Mouse (Mus musculus) induced T-regulatory cell, adult 2 months (primary cell): Measurements from ENCODE around the gene Zkscan2.

Experiments used
- DNase-seq: peaks from one replicate; pipeline ENCODE4 v3.0.0-alpha.2; 2012; ENCODE audit warnings: low read depth

The Zkscan2 gene

GRCm38 (mm10) chr7:123500239-123501219 is at the start of gene Zkscan2:
Gene Zkscan2 (minus strand): TSS chr7:123500449.
- no peak for DNase-seq

- DNase-seq: no peak
Observed at GRCm38 (mm10) chr7:123529190-123529589, 28.9 kb upstream of the Zkscan2 start.

DNA sequence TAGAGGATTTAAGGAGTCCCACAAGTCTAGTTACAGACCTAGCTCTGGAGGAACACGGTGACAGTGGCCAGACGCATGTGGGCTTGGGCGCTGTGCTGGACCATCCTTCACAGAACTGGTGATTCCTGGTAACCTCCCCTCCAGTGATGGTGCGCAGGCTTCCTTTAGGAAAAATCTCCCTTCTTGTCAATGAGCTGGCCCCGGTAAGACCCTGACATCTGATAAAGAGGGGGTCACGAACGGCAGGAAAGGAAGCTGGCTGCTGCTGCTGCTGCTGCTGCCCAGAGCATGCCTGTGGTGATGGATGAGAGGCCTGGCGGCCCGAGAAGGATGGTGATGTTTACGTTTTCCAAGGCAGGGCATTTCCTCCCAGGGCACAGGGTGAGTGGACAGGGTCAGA is 25.5 kb upstream of the Zkscan2 start:
- no peak for DNase-seq

GRCm38 (mm10) chr7:123524218-123524861 is 24.1 kb upstream of the Zkscan2 start:
- DNase-seq: peak; percentile 45

GRCm38 (mm10) chr7:123507946-123508345 is 7.7 kb upstream of the Zkscan2 start:
- DNase-seq: no peak

DNA sequence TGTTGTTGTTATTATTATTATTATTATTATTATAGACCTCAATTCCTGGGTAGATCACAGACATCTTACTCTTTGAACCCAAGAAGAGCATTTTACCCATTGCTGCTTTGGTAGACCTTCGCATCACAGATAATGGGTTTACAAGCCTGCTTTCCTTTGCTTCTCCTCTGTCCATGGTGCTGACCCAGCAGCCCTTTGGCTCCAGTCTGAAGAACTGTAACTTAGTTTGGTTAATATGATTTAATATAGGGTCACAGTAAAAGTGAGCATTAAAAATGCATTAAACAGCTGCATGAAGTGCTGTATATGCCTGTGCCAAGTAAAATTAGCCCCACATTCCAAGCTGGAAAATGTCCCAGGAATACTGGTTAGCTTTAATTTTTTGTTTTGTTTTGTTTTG is 3.1 kb upstream of the Zkscan2 start:
- peak; percentile 15 for DNase-seq

DNA sequence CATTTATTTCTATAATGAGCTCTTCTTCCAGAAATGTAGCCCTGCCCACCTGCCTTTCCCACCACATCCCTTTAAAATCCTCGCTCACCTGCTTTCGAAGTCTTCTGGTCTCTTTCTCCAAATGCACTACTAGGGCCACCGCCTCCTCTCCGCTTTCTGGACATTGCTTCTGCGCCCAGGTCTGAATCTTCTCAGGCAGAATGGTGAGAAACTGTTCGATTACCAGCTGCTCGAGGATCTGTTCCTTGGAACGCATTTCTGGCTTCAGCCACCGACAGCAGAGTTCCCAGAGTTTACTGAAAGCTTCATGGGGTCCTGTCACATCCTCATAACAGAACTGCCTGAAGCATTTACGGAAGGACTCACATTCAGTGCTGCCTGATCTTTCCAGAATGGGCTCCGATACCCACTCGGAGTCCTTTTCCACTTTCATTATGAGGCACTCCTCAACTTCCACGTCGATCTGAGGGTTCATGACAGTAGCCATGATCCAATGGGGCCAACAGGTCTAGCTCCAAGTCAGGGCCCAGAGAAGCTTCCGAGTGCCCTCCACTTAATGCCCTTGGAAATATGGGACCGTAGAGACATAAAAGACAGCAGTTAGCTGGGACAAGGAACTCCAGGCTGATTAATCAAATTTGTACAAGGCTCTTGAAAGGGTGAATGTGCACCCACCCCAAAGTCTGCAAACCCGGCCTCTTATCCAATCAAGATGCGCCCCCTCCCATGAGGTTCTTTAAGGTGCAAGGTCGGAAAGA is 589 bp downstream of the Zkscan2 start:
- no peak for DNase-seq

- no peak for DNase-seq
Observed at GRCm38 (mm10) chr7:123487703-123488102, 12.5 kb downstream of the Zkscan2 start.

- DNase-seq: no peak
Observed at GRCm38 (mm10) chr7:123467961-123468360, 32.3 kb downstream of the Zkscan2 start.

GRCm38 (mm10) chr7:123465692-123466387 is 34.4 kb downstream of the Zkscan2 start:
- DNase-seq: peak; percentile 69

GRCm38 (mm10) chr7:123463569-123463968 is 36.7 kb downstream of the Zkscan2 start:
- DNase-seq: no peak

DNA sequence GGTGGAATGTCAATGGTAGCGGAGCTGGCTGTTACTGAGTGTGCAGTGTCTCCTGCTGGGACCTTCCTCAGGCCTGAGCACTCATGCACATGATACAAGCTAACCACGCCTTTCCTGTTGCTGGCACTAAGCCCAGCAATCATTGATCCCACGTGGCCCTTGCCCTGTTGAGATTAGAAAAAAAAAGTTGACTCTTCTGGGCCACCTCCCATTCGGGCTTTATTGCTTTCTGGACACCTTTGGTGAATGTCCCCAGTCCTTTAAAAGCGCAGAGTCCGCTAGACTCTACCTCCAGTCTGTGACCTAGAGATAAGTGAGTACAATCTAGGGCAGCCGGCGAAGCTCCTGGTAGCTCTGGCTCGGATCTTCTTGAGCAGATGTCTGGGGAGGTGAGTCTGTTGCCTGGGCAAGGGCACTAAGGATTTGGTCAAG is 38.2 kb downstream of the Zkscan2 start, which contains the start of gene Aqp8:
TSS of gene Aqp8 (plus strand) at position 222 of the 432 bp plus-strand sequence.
- DNase-seq: no peak

DNA sequence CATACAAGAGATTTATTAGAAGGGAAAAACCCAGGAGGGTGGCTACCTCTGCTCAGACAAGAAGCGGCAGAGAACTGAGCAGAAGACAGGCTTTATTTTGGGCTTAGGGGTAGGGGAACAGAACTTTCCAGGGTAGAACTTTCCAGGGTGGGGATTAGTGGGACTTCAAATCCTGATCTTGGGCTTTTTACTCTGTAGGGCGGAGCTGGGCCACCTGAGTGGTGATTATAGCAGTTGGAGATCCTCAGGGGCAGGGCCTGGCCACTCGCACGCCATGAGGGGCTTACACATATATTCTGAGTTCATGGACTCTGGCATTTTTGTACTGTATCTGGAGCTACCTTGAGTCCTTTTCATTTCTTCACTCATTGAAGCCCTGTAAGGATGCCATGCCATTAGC is 38.9 kb downstream of the Zkscan2 start:
- no peak for DNase-seq

GRCm38 (mm10) chr7:123459247-123459646 is 41.0 kb downstream of the Zkscan2 start:
- DNase-seq: no peak

GRCm38 (mm10) chr7:123458309-123458708 is 41.9 kb downstream of the Zkscan2 start:
- no peak for DNase-seq

GRCm38 (mm10) chr7:123455088-123455487 is 45.2 kb downstream of the Zkscan2 start:
- no peak for DNase-seq

DNA sequence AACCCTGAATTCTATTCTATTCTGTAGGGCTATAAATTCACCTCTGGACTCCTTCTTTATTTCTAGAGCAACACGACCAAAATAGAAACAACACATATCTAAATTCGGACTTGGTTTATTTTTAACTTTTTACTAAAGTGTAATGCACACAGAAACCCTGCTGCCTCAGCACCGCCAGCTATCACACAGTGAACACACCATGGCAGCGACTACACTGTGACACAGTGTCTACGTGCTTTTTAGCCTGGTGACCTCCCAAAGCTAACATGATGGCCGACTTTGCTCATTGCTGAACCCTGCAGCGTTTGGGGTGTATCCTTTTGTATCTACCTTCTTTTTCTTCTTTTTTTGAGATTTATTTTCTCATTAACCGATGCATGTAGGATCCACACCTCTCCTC is 47.2 kb downstream of the Zkscan2 start:
- no peak for DNase-seq

GRCm38 (mm10) chr7:123452551-123452950 is 47.7 kb downstream of the Zkscan2 start:
- no peak for DNase-seq

DNA sequence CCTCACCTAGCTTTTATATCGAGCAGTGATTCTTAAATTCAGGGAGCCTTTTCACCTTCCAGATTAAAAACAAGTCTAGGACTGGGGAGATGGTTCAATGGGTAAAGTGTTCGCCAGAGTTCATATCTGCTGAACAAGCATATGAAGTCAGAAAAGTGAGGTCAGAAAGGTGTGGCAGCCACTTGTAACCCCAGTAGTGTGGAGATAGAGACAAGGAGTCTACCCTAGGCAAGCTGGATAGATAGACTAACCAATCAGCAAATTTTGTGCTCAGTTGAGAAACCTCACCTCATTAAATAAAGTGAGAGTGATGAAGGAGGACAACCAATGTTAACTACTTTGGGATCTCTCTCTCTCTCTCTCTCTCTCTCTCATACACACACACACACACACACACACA is 49.7 kb downstream of the Zkscan2 start:
- no peak for DNase-seq

DNA sequence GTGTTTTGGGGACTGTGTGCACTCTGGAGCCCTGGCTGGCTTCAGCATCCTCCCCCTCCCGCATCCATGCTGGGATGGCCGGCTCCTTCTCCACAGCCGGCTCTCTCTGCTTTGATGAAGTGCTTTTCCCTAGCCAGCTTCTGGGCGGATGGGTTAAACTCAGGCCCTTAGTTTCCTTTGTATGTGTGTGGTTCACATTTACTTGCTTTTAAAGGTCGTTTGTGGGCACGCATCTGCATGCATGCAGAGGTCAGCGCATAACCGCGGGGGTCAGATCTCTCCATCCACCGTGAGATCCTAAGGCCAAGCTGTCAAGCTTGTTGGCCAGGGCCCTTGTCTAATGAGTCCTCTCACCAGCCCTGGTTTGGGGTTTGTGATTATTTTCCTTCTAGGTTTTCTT is 50.6 kb downstream of the Zkscan2 start:
- DNase-seq: no peak

DNA sequence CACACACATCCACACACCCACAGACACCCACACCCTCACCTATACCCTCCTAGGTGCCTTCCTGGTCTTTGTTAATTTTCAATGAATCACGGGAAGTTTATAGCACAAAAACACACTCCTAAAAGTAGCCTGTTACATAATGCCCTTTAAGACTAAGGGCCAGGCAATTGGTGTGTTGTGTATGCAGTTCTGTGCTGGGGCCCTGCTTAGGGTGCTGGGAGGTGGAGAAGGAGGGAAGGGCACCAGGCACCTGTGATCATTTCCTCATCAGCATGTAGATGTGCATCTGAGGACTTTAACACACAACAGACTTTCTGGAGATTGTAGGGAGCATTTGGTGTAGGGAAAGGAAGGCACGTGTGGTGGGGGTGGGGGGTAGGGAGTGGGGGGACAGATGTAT is 51.5 kb downstream of the Zkscan2 start:
- DNase-seq: no peak

DNA sequence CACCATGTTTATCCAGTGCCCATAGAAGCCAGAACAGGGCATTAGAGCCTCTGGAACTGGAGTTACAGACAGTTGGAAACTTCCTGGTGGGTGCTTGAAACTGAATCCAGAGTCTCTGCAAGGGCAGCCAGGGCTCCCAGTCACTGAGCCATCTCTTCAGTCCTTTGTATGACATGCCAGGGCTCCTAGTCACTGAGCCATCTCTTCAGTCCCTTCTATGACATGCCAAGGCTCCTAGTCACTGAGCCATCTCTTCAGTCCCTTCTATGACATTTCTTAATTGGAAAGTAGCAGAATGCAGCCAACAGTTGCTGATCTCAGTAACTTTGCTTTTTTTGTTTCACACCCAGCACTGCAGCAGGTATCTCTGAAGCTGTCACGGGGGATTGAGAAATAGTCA is 58.2 kb downstream of the Zkscan2 start:
- no peak for DNase-seq
